Mouse (Mus musculus) A20 (cell line): Measurements from ENCODE around the gene Grhl1.
A peak's percentile ranks its signal among the peaks of the same experiment; 100 is the strongest.
"Not testable (repeated sequence)": the region's sequence is repeated elsewhere in the genome, so short reads cannot be mapped to it uniquely, and the experiment has no call there.

ENCODE experiments used
- DNase-seq: peaks from one replicate; pipeline ENCODE4 v3.0.0-alpha.2; 2011; ENCODE audit warnings: low read depth, low spot score

Grhl1 gene

DNA sequence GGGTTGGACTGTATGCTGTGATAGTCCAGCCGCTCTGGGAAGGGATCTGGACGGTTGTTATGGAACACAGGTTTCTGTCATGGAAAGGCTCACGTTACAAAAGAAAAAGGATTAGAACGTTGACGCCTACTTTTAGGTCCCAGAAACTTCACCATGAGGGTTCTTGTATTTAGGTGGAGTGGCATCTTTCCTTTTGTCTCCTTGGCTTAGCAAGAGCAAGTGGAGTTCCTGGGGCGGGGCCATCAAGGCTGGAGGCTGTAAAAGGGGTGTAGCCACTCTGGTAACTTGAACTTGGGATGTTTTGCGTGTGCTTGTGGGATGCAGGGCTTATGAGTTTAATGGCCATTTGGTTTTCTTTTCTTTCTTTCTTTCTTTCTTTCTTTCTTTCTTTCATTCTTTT is 18.3 kb downstream of the Grhl1 start:
- no peak for DNase-seq

GRCm38 (mm10) chr12:24592055-24592454 is 20.0 kb downstream of the Grhl1 start:
- no peak for DNase-seq

DNA sequence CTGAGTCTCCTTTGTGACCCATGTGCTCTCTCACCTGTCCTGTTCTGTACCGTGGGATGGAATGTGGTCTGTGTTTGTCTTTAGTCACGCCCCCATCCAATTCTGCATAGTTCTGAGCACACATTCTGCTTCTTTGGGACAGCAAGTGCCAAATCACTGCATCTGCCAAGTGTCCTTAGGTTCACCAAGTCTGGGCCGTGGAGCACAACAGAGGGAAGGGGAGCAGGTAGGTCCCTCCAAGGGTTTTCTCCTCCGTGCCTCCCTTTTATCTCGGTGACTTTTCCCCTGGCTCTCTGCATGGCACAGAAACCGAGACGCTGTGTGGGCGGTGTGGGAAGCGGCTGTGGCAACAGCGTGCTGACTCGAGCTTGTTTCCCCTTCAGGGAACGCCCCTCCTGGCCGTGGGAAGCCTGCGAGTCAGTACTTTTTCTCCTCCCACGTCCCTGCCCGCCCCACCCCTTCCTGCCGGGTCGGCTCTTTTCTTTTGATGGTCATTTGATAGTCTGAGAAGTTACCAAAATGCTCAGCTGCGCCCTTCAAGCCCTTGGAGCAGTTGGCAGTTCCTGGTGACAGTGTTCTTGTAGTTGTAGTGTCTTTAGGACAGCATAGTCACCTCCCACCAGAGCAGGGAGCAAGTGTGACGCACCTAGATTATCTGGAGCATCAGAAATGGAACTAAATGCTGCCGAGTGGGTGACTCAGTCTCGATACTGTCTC is 21.0 kb downstream of the Grhl1 start:
- DNase-seq: no peak

- no peak for DNase-seq
Measured at GRCm38 (mm10) chr12:24597376-24597775, 25.3 kb downstream of the Grhl1 start.

DNA sequence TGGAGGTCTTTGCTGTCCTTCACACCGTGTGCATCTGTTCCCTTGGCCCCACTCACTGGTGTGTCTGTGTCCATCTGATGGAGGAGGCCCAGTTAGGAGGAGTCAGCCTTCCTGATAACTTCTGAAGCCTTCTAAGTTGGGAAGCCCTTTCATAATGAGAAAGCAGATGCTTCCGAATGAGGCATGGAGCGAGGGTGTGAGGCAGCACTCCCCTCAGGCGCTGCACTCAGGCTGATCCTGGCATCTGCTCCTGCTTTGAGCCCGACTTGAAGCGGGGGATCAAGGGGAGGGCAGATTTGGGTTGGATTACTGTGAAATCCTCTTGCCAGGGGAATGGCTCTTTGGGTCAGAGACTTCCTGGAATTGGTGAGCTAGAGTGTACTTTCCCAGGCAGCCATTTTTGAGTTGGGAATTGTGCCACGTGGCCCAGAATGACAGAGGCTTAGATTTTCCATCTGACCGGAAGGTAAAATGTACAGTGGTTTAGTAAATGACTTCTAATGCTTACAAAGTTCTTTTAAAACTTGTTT is 27.3 kb downstream of the Grhl1 start:
- DNase-seq: no peak

DNA sequence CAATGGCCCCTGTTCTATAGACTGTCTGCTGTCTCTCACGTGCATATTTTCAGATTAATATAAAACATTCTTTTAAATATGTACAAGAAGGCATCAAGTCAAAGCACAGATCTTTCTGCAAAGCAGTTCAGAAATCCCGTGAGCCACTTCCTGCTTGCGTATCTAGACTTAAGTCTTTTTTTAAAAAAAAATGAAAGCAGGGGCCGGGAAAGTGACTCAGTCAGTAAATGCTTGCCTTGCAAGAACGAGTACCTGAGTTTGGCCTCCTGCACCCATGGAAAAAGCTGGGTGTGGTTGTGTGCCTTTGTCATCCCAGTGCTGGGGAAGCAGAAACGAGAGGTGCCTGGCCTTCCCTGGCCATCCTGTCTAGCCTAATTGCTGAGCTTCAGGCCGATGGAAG is 28.0 kb downstream of the Grhl1 start:
- DNase-seq: no peak

- DNase-seq: peak; percentile 77
Measured at GRCm38 (mm10) chr12:24600806-24601205, 28.7 kb downstream of the Grhl1 start.

DNA sequence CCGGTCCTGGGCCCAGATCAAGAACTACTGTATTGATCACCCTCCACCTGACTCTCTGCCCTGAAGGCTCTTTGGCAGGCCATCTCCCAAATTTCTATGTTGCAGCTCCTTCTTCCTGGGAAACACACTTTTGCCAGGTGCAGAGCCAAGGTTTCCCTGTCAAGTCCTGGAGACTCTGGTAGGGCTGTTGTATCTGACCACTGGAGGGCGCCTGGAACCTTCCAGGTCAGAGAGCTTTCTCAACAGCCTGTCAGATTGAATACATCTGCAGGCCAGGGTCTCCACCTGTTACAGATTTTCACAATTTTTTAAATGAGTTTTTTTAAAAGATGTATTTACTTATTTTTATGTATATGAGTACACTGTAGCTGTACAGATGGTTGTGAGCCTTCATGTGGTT is 31.2 kb downstream of the Grhl1 start:
- DNase-seq: peak; percentile 67

DNA sequence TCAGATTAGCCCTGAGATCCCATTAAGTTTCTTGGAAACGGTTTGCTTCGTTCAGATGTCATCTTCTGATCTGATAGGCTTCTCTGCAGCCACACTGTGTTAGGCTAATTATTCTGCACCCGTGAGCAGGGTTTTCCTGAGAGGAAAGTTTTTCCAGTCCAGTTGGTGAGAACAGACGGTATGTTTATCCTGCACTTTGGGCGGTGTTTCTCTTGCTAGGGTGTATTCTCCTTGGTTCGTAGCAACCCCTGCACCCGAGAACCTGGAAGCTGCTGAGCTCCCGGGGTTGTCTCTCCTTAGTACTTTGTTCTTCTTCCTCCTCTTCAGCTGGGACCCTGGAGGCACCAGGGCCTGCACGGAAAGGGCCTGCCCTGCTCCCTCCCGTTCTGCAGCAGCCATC is 34.1 kb downstream of the Grhl1 start:
- DNase-seq: no peak

DNA sequence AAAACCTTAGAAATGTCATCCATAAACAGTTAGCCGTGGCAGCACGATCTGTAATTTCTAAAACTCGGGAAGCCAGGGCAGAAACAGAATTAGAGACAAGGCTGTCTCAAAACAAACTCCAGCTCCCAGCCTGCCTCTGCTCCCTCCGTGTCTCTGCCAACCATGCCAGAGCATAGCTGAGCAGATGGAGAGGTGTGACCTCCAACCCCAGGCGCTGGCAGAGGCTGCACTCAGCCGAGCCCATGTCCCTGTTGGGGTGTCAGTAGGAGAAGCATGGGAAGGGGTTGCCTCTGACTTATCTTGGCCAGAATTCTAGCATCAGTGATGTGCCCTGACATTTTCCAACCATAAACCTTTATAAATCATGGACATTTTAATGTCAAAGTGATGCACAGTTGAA is 40.5 kb downstream of the Grhl1 start:
- DNase-seq: no peak

DNA sequence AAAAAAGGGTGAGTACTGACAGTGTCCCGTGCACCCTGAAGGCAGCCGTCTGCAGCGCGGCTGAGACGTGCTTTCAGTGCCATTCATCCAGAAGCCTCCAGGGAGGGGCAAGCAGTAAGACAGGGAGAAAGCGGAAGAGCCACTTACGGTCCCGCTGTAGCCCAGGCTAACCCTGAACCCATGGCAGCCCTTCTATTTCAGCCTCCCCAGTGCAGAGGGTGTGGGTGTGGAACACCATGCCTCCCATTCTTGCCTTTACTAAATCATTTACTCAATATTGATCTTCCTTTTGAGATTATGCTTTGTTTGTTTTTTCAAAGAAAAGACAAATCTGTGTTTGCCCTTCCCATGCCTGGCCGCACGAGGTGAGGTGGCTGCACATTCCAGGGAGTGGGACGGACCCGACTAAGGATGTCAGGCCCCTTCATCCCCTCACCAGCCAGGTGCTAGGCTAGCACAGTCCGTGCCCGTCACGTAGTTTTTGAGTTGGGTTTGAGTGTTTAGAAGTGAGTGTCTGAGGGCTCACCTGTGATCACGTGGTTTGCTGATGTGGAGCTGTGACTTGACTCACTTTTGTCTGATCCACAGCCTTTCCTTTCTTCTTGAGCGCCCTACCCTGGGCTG is 42.5 kb downstream of the Grhl1 start:
- DNase-seq: no peak

DNA sequence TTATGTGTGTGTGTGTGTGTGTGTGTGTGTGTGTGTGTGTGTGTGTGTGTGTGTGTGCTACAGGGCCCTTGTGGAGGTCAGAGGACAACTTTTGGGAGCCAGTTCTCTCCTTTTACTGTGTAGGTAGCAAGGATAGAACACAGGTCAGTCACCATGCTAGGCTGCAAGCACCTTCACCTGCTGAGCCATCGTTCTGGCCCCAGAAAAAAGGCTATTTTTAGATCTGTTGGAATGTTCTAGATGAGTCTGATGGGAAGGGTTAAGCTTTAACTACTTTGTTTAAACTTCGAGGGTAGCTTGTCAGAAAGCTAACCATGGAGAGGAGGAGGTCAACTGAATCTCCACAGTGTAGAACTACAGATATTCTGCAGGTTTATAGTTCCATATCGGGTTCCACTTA is 43.1 kb downstream of the Grhl1 start:
- no peak for DNase-seq

- no peak for DNase-seq
Measured at GRCm38 (mm10) chr12:24619436-24619835, 47.4 kb downstream of the Grhl1 start.

DNA sequence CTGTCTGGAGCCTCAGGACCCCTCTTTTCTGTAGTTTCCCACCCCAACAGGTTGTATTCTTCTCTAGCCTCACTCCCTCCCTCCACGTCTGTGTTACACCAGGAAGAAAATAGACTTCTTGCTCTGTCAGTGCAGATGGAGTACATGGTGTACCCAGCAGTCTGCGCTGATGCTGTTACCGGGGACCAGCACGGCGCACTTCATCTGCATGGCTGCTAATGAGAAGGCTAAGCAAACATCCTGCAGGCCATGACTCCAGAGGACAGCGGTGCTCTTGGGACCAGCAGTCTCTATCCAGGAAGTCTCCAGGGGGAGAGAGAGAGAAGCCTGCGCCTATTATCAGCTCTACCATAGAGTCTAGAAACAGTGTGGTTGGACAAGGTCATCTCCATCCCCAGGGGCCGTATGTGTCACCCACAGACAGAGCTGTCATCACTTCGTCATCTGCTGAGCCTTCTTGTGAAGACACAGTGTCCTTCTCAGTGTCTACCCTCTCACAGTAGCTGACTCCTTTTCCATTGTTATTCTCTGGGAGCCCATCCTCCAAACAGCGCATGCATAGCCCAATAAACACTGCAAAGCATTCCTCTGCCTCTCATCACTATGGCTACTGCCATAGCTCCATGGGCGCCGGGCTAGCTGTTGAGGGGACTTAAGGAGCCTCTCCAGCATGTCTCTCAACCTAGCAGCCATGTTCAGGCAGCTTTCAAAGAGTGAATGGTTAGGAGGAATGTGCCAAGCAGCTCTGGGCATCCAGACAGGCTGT is 51.6 kb downstream of the Grhl1 start:
- no peak for DNase-seq

- no peak for DNase-seq
Measured at GRCm38 (mm10) chr12:24626401-24626800, 54.3 kb downstream of the Grhl1 start.

DNA sequence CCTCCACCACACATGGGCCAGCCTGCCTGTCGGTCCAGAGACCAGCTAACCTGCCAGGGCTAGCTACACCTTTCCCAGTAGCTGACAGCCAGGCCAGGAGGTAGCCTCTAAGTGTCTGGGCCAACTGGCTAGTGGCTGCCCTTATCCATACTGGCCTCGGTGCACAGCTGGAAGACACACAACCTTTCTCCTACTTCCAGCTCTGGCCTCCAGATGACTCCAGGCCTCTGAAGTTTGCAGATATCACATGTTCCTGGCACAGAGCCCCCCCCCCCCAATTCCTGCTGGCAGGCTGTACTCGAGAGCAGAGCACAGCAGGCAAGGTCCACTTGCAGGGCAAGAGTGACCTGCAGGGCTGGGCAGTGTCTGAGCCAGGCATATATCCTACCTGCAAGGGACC is 55.1 kb downstream of the Grhl1 start:
- DNase-seq: no peak

GRCm38 (mm10) chr12:24630220-24630619 is 58.1 kb downstream of the Grhl1 start:
- peak; percentile 56 for DNase-seq

- no peak for DNase-seq
Measured at GRCm38 (mm10) chr12:24632404-24632803, 60.3 kb downstream of the Grhl1 start.

- DNase-seq: no peak
Measured at GRCm38 (mm10) chr12:24633753-24634191, 61.7 kb downstream of the Grhl1 start.

DNA sequence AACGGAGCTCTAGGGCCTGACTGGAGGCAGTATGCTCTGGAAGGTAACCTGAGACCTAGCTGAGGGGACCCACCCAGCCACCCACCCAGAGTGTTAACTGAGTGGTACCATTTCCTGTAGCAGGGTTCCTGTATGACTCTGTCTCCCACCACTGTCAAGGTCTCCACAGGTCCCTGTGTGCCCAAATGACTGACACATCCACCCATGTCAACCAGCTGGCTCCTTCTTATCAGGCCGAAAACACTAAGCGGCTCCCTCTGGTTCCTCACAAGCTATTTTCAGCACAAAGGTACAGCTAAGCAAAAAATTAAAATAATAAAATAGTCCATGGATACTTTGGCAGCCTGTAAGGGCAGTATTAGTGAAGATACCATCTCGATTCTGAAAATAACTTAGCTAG is 62.1 kb downstream of the Grhl1 start:
- DNase-seq: no peak

DNA sequence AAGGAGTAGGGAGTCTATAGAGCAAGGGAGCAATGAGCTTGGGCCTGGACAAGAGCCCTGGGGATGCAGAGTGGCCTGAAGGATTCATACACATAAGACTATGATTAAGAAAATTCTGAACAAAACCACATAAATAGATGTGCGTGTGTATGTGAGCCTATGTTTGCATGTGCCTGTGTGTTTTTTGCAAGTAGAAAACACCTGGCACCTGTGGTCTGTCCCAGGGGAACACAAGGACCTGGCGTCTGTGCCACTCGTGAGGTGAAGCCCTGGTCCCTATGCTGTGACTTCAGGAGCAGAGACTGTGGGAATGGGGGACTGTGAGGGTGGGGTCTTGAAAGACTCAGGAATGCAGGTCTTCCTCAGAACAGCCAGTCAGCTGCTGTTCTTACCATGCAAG is 62.6 kb downstream of the Grhl1 start:
- peak; percentile 17 for DNase-seq

- not testable (repeated sequence) for DNase-seq
Measured at GRCm38 (mm10) chr12:24638787-24639186, 66.7 kb downstream of the Grhl1 start.
